Mouse (Mus musculus): ENCODE measurements around the gene Sec24d.

The Sec24d gene

GRCm38 (mm10) chr3:123266753-123267651 lies at the start of gene Sec24d:
Sec24d (plus strand) TSS chr3:123267455.
- CTCF ChIA-PET = interaction anchor here (0.6 kb wide), 1 partner anchor 98 kb away, joined by 3 read pairs; no protein-coding TSS in a partner anchor

GRCm38 (mm10) chr3:123218646-123219045 lies 48.6 kb upstream of the Sec24d start:
- CTCF ChIA-PET = no interaction called here

GRCm38 (mm10) chr3:123227276-123227675 lies 40.0 kb upstream of the Sec24d start:
- CTCF ChIA-PET = no interaction called here

- CTCF ChIA-PET = no interaction called here
These were observed 35.6 kb upstream of the Sec24d start for GRCm38 (mm10) chr3:123231639-123232038.

GRCm38 (mm10) chr3:123234191-123234836 lies 32.9 kb upstream of the Sec24d start:
- CTCF ChIA-PET = interaction anchor here (1.0 kb wide), 1 partner anchor 18 kb away, joined by 3 read pairs; no protein-coding TSS in a partner anchor

GRCm38 (mm10) chr3:123235495-123235894 lies 31.8 kb upstream of the Sec24d start:
- CTCF ChIA-PET = interaction anchor here (0.5 to 1.0 kb wide), 2 partner anchors 11 to 17 kb away, joined by 3 to 4 read pairs; no protein-coding TSS in a partner anchor

- CTCF ChIA-PET = interaction anchor here (0.5 kb wide), 2 partner anchors 11 to 67 kb away, joined by 3 to 4 read pairs; no protein-coding TSS in a partner anchor
These were observed 31.3 kb upstream of the Sec24d start, which contains the start of gene Synpo2 for GRCm38 (mm10) chr3:123235921-123236320. Synpo2 (minus strand) TSS chr3:123236149.

GRCm38 (mm10) chr3:123237039-123237438 lies 30.2 kb upstream of the Sec24d start:
- CTCF ChIA-PET = no interaction called here

- CTCF ChIA-PET = no interaction called here
These were observed 29.8 kb upstream of the Sec24d start for GRCm38 (mm10) chr3:123237446-123237845.

- CTCF ChIA-PET = no interaction called here
These were observed 22.9 kb upstream of the Sec24d start for GRCm38 (mm10) chr3:123244376-123244775.

GRCm38 (mm10) chr3:123245646-123246045 lies 21.6 kb upstream of the Sec24d start:
- CTCF ChIA-PET = no interaction called here

- CTCF ChIA-PET = interaction anchor here (0.6 kb wide), 1 partner anchor 75 kb away, joined by 5 read pairs; no protein-coding TSS in a partner anchor
These were observed 10.8 kb upstream of the Sec24d start for GRCm38 (mm10) chr3:123256181-123257101.

- CTCF ChIA-PET = interaction anchor here (0.7 kb wide), 1 partner anchor 569 kb away, joined by 5 read pairs; no protein-coding TSS in a partner anchor
These were observed 8.5 kb upstream of the Sec24d start for GRCm38 (mm10) chr3:123258709-123259108.

GRCm38 (mm10) chr3:123264706-123265105 lies 2.5 kb upstream of the Sec24d start:
- CTCF ChIA-PET = no interaction called here

- CTCF ChIA-PET = no interaction called here
These were observed 516 bp downstream of the Sec24d start for GRCm38 (mm10) chr3:123267741-123268201.

GRCm38 (mm10) chr3:123282866-123283615 lies 15.8 kb downstream of the Sec24d start:
- CTCF ChIA-PET = no interaction called here

- CTCF ChIA-PET = no interaction called here
These were observed 17.0 kb downstream of the Sec24d start for GRCm38 (mm10) chr3:123284284-123284683.

- CTCF ChIA-PET = no interaction called here
These were observed 18.4 kb downstream of the Sec24d start for GRCm38 (mm10) chr3:123285649-123286048.

GRCm38 (mm10) chr3:123288856-123289570 lies 21.8 kb downstream of the Sec24d start:
- CTCF ChIA-PET = no interaction called here

GRCm38 (mm10) chr3:123291670-123292069 lies 24.4 kb downstream of the Sec24d start:
- CTCF ChIA-PET = no interaction called here
